Mouse (Mus musculus) myocyte (in vitro differentiated cells): ENCODE data around the gene Vti1a. TPM values are rescaled to one million over a fixed set of nuclear protein-coding genes. Genes with fewer than 3 reads are reported as not detected.

ENCODE experiments used
- H3K27me3 ChIP-seq: one replicate; pipeline ENCODE4 v1.6.1; 2011; ENCODE audit not compliant: control insufficient read depth, insufficient read depth, insufficient read length
- H3K36me3 ChIP-seq: one replicate; pipeline ENCODE4 v1.6.1; 2011; ENCODE audit not compliant: control insufficient read depth, insufficient read depth
- H3K4me2 ChIP-seq: one replicate; pipeline ENCODE4 v1.6.1; 2011; ENCODE audit warnings: low read depth, control low read depth
- H3K4me3 ChIP-seq: one replicate; pipeline ENCODE4 v1.5.1; 2011; ENCODE audit warnings: mild to moderate bottlenecking, control low read depth, moderate library complexity
- H3K79me2 ChIP-seq: one replicate; pipeline ENCODE4 v1.6.1; 2011; ENCODE audit not compliant: control insufficient read depth, insufficient read depth
- H3ac ChIP-seq: one replicate; pipeline ENCODE4 v1.6.1; 2011; ENCODE audit not compliant: control insufficient read depth, insufficient read length
- CEBPB ChIP-seq: IDR thresholded peaks from 2 replicates; pipeline ENCODE4 v1.6.1; 2011; ENCODE audit warnings: mild to moderate bottlenecking, moderate library complexity; ENCODE audit not compliant: poor library complexity, insufficient read depth, severe bottlenecking
- E2F4 ChIP-seq: IDR thresholded peaks from one replicate; pipeline ENCODE4 v1.6.1; 2011; ENCODE audit warnings: mild to moderate bottlenecking, control low read depth, moderate library complexity; ENCODE audit not compliant: insufficient read depth
- MAX ChIP-seq: IDR thresholded peaks from one replicate; pipeline ENCODE4 v1.6.1; 2011; ENCODE audit warnings: low read depth, mild to moderate bottlenecking, control low read depth
- MYOD1 ChIP-seq, 3 experiments: IDR thresholded peaks; one replicate each; pipeline ENCODE4 v1.6.1; 2011; ENCODE audit warnings: control low read depth in 2 of 3, low read depth in 2 of 3, mild to moderate bottlenecking in 2 of 3, moderate library complexity in 1 of 3; ENCODE audit not compliant: insufficient read length in 2 of 3, control insufficient read depth in 1 of 3
- MYOG ChIP-seq, 3 experiments: IDR thresholded peaks; one replicate each; pipeline ENCODE4 v1.6.1; 2011; ENCODE audit warnings: control low read depth in 2 of 3, low read depth in 2 of 3, mild to moderate bottlenecking in 2 of 3; ENCODE audit not compliant: insufficient read length in 2 of 3, control insufficient read depth in 1 of 3, insufficient read depth in 1 of 3
- POLR2A ChIP-seq: IDR thresholded peaks from one replicate; pipeline ENCODE4 v1.6.1; 2011; ENCODE audit warnings: low read depth, mild to moderate bottlenecking, control low read depth, moderate library complexity; ENCODE audit not compliant: insufficient read length
- POLR2AphosphoS2 ChIP-seq: IDR thresholded peaks from one replicate; pipeline ENCODE4 v1.6.1; 2011; ENCODE audit warnings: low read depth, control low read depth; ENCODE audit not compliant: insufficient read length
- REST ChIP-seq: IDR thresholded peaks from one replicate; pipeline ENCODE4 v1.6.1; 2011; ENCODE audit warnings: mild to moderate bottlenecking, control low read depth, moderate library complexity; ENCODE audit not compliant: insufficient read depth, insufficient read length
- SRF ChIP-seq: IDR thresholded peaks from one replicate; pipeline ENCODE4 v1.6.1; 2011; ENCODE audit warnings: low read depth; ENCODE audit not compliant: control insufficient read depth, insufficient read length
- TCF12 ChIP-seq: IDR thresholded peaks from one replicate; pipeline ENCODE4 v1.6.1; 2011; ENCODE audit warnings: mild to moderate bottlenecking, control low read depth; ENCODE audit not compliant: poor library complexity, insufficient read depth, severe bottlenecking
- TCF3 ChIP-seq: IDR thresholded peaks from one replicate; pipeline ENCODE4 v1.6.1; 2011; ENCODE audit warnings: low read depth, control low read depth; ENCODE audit not compliant: insufficient read length
- USF1 ChIP-seq: IDR thresholded peaks from one replicate; pipeline ENCODE4 v1.6.1; 2011; ENCODE audit warnings: low read depth, mild to moderate bottlenecking, control low read depth, moderate library complexity
- polyA plus RNA-seq: library from polyadenylated mRNA; unstranded; fragments of >200 nt; fragmentation: generic; extraction: Trizol; gene quantifications from one replicate; pipeline ENCODE4 v1.2.1, GENCODE M21; 2012; ENCODE audit warnings: missing spikeins

Gene Vti1a
- polyA plus RNA-seq, 1 experiment = 10.5 TPM

- Histone ChIP-seq H3K4me3 (no peak overlapping the region), H3K36me3 (peaks cover 40% of the 10 kb centered on the region), H3ac (no peak overlapping the region), H3K79me2 (no peaks in the 10 kb centered on the region), H3K27me3 (no peaks in the 10 kb centered on the region), H3K4me2 (no peak overlapping the region)
- TF ChIP-seq MYOD1 (IDR thresholded peaks at IDR 0.05; ENCODE audit: control insufficient read depth in 1 of 3, insufficient read length in 2 of 3, low read depth in 2 of 3) (no peak), SRF (no peak), REST (no peak), MYOG (IDR thresholded peaks at IDR 0.05; ENCODE audit: control insufficient read depth in 1 of 3, insufficient read depth in 1 of 3, insufficient read length in 2 of 3, low read depth in 2 of 3) (no peak), POLR2A (no peak), CEBPB (no peak), TCF12 (no peak), E2F4 (no peak)
Observed at GRCm38 (mm10) chr19:55297489-55297888, 18.6 kb upstream of the Vti1a start.

GRCm38 (mm10) chr19:55297961-55298360 lies 18.1 kb upstream of the Vti1a start:
- Histone ChIP-seq H3ac (no peak overlapping the region), H3K27me3 (no peaks in the 10 kb centered on the region), H3K36me3 (peaks cover 42% of the 10 kb centered on the region), H3K4me2 (no peak overlapping the region), H3K4me3 (no peak overlapping the region), H3K79me2 (no peaks in the 10 kb centered on the region)
- TF ChIP-seq MYOG (IDR thresholded peaks at IDR 0.05; ENCODE audit: control insufficient read depth in 1 of 3, insufficient read depth in 1 of 3, insufficient read length in 2 of 3, low read depth in 2 of 3) (no peak), SRF (no peak), USF1 (no peak), POLR2A (no peak), REST (no peak), MYOD1 (IDR thresholded peaks at IDR 0.05; ENCODE audit: control insufficient read depth in 1 of 3, insufficient read length in 2 of 3, low read depth in 2 of 3) (no peak), POLR2AphosphoS2 (no peak), MAX (no peak), TCF3 (no peak), CEBPB (no peak), E2F4 (no peak), TCF12 (no peak)

GRCm38 (mm10) chr19:55299378-55299777 lies 16.7 kb upstream of the Vti1a start:
- Histone ChIP-seq H3K27me3 (no peaks in the 10 kb centered on the region), H3K4me3 (no peak overlapping the region), H3ac (no peak overlapping the region), H3K4me2 (no peak overlapping the region), H3K36me3 (peaks cover 54% of the 10 kb centered on the region), H3K79me2 (no peaks in the 10 kb centered on the region)
- TF ChIP-seq MYOG (IDR thresholded peaks at IDR 0.05; ENCODE audit: control insufficient read depth in 1 of 3, insufficient read depth in 1 of 3, insufficient read length in 2 of 3, low read depth in 2 of 3) (no peak), POLR2A (no peak), USF1 (no peak), POLR2AphosphoS2 (no peak), SRF (no peak), TCF3 (no peak), E2F4 (no peak), MAX (no peak), MYOD1 (IDR thresholded peaks at IDR 0.05; ENCODE audit: control insufficient read depth in 1 of 3, insufficient read length in 2 of 3, low read depth in 2 of 3) (no peak), CEBPB (no peak), REST (no peak), TCF12 (no peak)

GRCm38 (mm10) chr19:55300525-55300924 lies 15.6 kb upstream of the Vti1a start:
- no peaks in the 10 kb centered on the region for H3K79me2 ChIP-seq
- no peak overlapping the region for H3K4me2 ChIP-seq
- H3ac ChIP-seq = no peak overlapping the region
- peaks cover 48% of the 10 kb centered on the region for H3K36me3 ChIP-seq
- no peaks in the 10 kb centered on the region for H3K27me3 ChIP-seq
- TF ChIP-seq POLR2AphosphoS2 (no peak), MYOG (IDR thresholded peaks at IDR 0.05; ENCODE audit: control insufficient read depth in 1 of 3, insufficient read depth in 1 of 3, insufficient read length in 2 of 3, low read depth in 2 of 3) (no peak), MYOD1 (IDR thresholded peaks at IDR 0.05; ENCODE audit: control insufficient read depth in 1 of 3, insufficient read length in 2 of 3, low read depth in 2 of 3) (no peak), REST (no peak)
- H3K4me3 ChIP-seq = no peak overlapping the region

GRCm38 (mm10) chr19:55305024-55305423 lies 11.1 kb upstream of the Vti1a start:
- peaks cover 63% of the 10 kb centered on the region for H3K36me3 ChIP-seq
- no peaks in the 10 kb centered on the region for H3K27me3 ChIP-seq
- TF ChIP-seq SRF = no peak
- TF ChIP-seq REST = no peak
- TF ChIP-seq USF1 = no peak
- TF ChIP-seq MAX = no peak
- no peak for TF ChIP-seq E2F4
- TF ChIP-seq MYOG (IDR thresholded peaks at IDR 0.05; ENCODE audit: control insufficient read depth in 1 of 3, insufficient read depth in 1 of 3, insufficient read length in 2 of 3, low read depth in 2 of 3) = no peak
- no peak for TF ChIP-seq MYOD1 (IDR thresholded peaks at IDR 0.05; ENCODE audit: control insufficient read depth in 1 of 3, insufficient read length in 2 of 3, low read depth in 2 of 3)
- TF ChIP-seq CEBPB = no peak
- no peak overlapping the region for H3K4me2 ChIP-seq
- H3K4me3 ChIP-seq = no peak overlapping the region
- H3ac ChIP-seq = no peak overlapping the region
- no peaks in the 10 kb centered on the region for H3K79me2 ChIP-seq
